Mouse (Mus musculus) myocyte (in vitro differentiated cells): ENCODE data around the gene Msto1. TPM values are rescaled to one million over a fixed set of nuclear protein-coding genes. Genes with fewer than 3 reads are reported as not detected.
"Not testable (repeated sequence)": the region's sequence is repeated elsewhere in the genome, so short reads cannot be mapped to it uniquely, and the experiment has no call there.

Experiments used
- H3K27me3 ChIP-seq: one replicate; pipeline ENCODE4 v1.6.1; 2011; ENCODE audit not compliant: control insufficient read depth, insufficient read depth, insufficient read length
- H3K36me3 ChIP-seq: one replicate; pipeline ENCODE4 v1.6.1; 2011; ENCODE audit not compliant: control insufficient read depth, insufficient read depth
- H3K4me2 ChIP-seq: one replicate; pipeline ENCODE4 v1.6.1; 2011; ENCODE audit warnings: low read depth, control low read depth
- H3K4me3 ChIP-seq: one replicate; pipeline ENCODE4 v1.5.1; 2011; ENCODE audit warnings: mild to moderate bottlenecking, control low read depth, moderate library complexity
- H3K79me2 ChIP-seq: one replicate; pipeline ENCODE4 v1.6.1; 2011; ENCODE audit not compliant: control insufficient read depth, insufficient read depth
- H3ac ChIP-seq: one replicate; pipeline ENCODE4 v1.6.1; 2011; ENCODE audit not compliant: control insufficient read depth, insufficient read length
- CEBPB ChIP-seq: IDR thresholded peaks from 2 replicates; pipeline ENCODE4 v1.6.1; 2011; ENCODE audit warnings: mild to moderate bottlenecking, moderate library complexity; ENCODE audit not compliant: poor library complexity, insufficient read depth, severe bottlenecking
- E2F4 ChIP-seq: IDR thresholded peaks from one replicate; pipeline ENCODE4 v1.6.1; 2011; ENCODE audit warnings: mild to moderate bottlenecking, control low read depth, moderate library complexity; ENCODE audit not compliant: insufficient read depth
- MAX ChIP-seq: IDR thresholded peaks from one replicate; pipeline ENCODE4 v1.6.1; 2011; ENCODE audit warnings: low read depth, mild to moderate bottlenecking, control low read depth
- MYOD1 ChIP-seq, 3 experiments: IDR thresholded peaks; one replicate each; pipeline ENCODE4 v1.6.1; 2011; ENCODE audit warnings: control low read depth in 2 of 3, low read depth in 2 of 3, mild to moderate bottlenecking in 2 of 3, moderate library complexity in 1 of 3; ENCODE audit not compliant: insufficient read length in 2 of 3, control insufficient read depth in 1 of 3
- MYOG ChIP-seq, 3 experiments: IDR thresholded peaks; one replicate each; pipeline ENCODE4 v1.6.1; 2011; ENCODE audit warnings: control low read depth in 2 of 3, low read depth in 2 of 3, mild to moderate bottlenecking in 2 of 3; ENCODE audit not compliant: insufficient read length in 2 of 3, control insufficient read depth in 1 of 3, insufficient read depth in 1 of 3
- POLR2A ChIP-seq: IDR thresholded peaks from one replicate; pipeline ENCODE4 v1.6.1; 2011; ENCODE audit warnings: low read depth, mild to moderate bottlenecking, control low read depth, moderate library complexity; ENCODE audit not compliant: insufficient read length
- POLR2AphosphoS2 ChIP-seq: IDR thresholded peaks from one replicate; pipeline ENCODE4 v1.6.1; 2011; ENCODE audit warnings: low read depth, control low read depth; ENCODE audit not compliant: insufficient read length
- REST ChIP-seq: IDR thresholded peaks from one replicate; pipeline ENCODE4 v1.6.1; 2011; ENCODE audit warnings: mild to moderate bottlenecking, control low read depth, moderate library complexity; ENCODE audit not compliant: insufficient read depth, insufficient read length
- SRF ChIP-seq: IDR thresholded peaks from one replicate; pipeline ENCODE4 v1.6.1; 2011; ENCODE audit warnings: low read depth; ENCODE audit not compliant: control insufficient read depth, insufficient read length
- TCF12 ChIP-seq: IDR thresholded peaks from one replicate; pipeline ENCODE4 v1.6.1; 2011; ENCODE audit warnings: mild to moderate bottlenecking, control low read depth; ENCODE audit not compliant: poor library complexity, insufficient read depth, severe bottlenecking
- TCF3 ChIP-seq: IDR thresholded peaks from one replicate; pipeline ENCODE4 v1.6.1; 2011; ENCODE audit warnings: low read depth, control low read depth; ENCODE audit not compliant: insufficient read length
- USF1 ChIP-seq: IDR thresholded peaks from one replicate; pipeline ENCODE4 v1.6.1; 2011; ENCODE audit warnings: low read depth, mild to moderate bottlenecking, control low read depth, moderate library complexity
- polyA plus RNA-seq: library from polyadenylated mRNA; unstranded; fragments of >200 nt; fragmentation: generic; extraction: Trizol; gene quantifications from one replicate; pipeline ENCODE4 v1.2.1, GENCODE M21; 2012; ENCODE audit warnings: missing spikeins

The Msto1 gene
- polyA plus RNA-seq = 41.5 TPM

GRCm38 (mm10) chr3:88913511-88914383 is at the start of gene Msto1:
Gene Msto1, minus strand, starts transcription at chr3:88913999.
- H3K4me3 ChIP-seq = peak within 1 kb of the TSS; percentile 71
- no peaks in the 10 kb centered on the region for H3K27me3 ChIP-seq
- H3K79me2 ChIP-seq = peaks cover 10% of the 10 kb centered on the region
- H3K36me3 ChIP-seq = peaks cover 7% of the 10 kb centered on the region
- H3K4me2 ChIP-seq = peak within 1 kb of the TSS; percentile 87
- H3ac ChIP-seq = peak within 1 kb of the TSS; percentile 30
- TF ChIP-seq POLR2AphosphoS2 = peak; percentile 92
- no peak for TF ChIP-seq CEBPB
- TF ChIP-seq MYOG (IDR thresholded peaks at IDR 0.05; ENCODE audit: control insufficient read depth in 1 of 3, insufficient read depth in 1 of 3, insufficient read length in 2 of 3, low read depth in 2 of 3) = peak in 1 of 3 experiments; percentile 11
- TF ChIP-seq REST = no peak
- TF ChIP-seq TCF12 = no peak
- peak in 2 of 3 experiments; percentile 49 to 76 for TF ChIP-seq MYOD1 (IDR thresholded peaks at IDR 0.05; ENCODE audit: control insufficient read depth in 1 of 3, insufficient read length in 2 of 3, low read depth in 2 of 3)
- TF ChIP-seq SRF = peak; percentile 37
- TF ChIP-seq USF1 = peak; percentile 83
- TF ChIP-seq E2F4 = no peak
- peak; percentile 97 for TF ChIP-seq POLR2A
- TF ChIP-seq TCF3 = no peak
- no peak for TF ChIP-seq MAX

- not testable (repeated sequence) for H3K4me3 ChIP-seq, H3K4me2 ChIP-seq, H3ac ChIP-seq, H3K27me3 ChIP-seq
- H3K36me3 ChIP-seq = peaks cover 12% of the 10 kb centered on the region
- peaks cover 99% of the 10 kb centered on the region for H3K79me2 ChIP-seq
Observed at GRCm38 (mm10) chr3:88963211-88963610, 49.4 kb upstream of the Msto1 start.

GRCm38 (mm10) chr3:88953736-88954135 is 39.9 kb upstream of the Msto1 start:
- Histone ChIP-seq H3K79me2 (peaks cover 91% of the 10 kb centered on the region), H3K27me3 (no peaks in the 10 kb centered on the region), H3K4me3 (no peak overlapping the region), H3K4me2 (no peak overlapping the region), H3ac (no peak overlapping the region), H3K36me3 (no peaks in the 10 kb centered on the region)
- no peak for TF ChIP-seq USF1
- no peak for TF ChIP-seq MAX

DNA sequence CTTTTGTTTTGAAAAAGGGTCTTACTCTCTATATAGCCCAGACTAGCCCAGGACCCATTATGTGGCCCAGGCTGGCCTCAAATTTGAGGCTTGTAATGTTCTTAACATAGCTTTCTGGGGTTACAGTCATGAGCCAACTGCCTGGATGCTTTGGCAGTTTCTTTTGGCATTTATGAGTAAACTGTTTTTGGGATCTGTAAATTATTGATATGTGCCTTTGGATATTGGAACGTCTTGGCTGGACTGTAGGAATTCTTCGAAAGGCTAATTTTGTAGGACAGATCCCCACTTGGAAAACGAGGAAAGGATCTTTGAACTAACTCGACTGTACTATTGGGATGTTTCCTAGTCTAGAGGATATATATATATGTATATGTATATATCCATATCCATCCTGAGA is 39.4 kb upstream of the Msto1 start:
- H3ac ChIP-seq = no peak overlapping the region
- H3K4me2 ChIP-seq = peak overlapping the region; percentile 49
- H3K27me3 ChIP-seq = no peaks in the 10 kb centered on the region
- peaks cover 91% of the 10 kb centered on the region for H3K79me2 ChIP-seq
- TF ChIP-seq CEBPB (no peak), TCF3 (no peak)
- H3K4me3 ChIP-seq = no peak overlapping the region
- H3K36me3 ChIP-seq = no peaks in the 10 kb centered on the region

GRCm38 (mm10) chr3:88951327-88951800 is 37.6 kb upstream of the Msto1 start:
- Histone ChIP-seq H3K36me3 (no peaks in the 10 kb centered on the region), H3K4me2 (peak overlapping the region; percentile 86), H3ac (peak overlapping the region; percentile 82), H3K79me2 (peaks cover 90% of the 10 kb centered on the region), H3K27me3 (no peaks in the 10 kb centered on the region), H3K4me3 (peak overlapping the region; percentile 95)
- TF ChIP-seq SRF (no peak), MAX (no peak), POLR2A (no peak), MYOD1 (IDR thresholded peaks at IDR 0.05; ENCODE audit: control insufficient read depth in 1 of 3, insufficient read length in 2 of 3, low read depth in 2 of 3) (no peak), REST (no peak), TCF3 (no peak)
